Mouse (Mus musculus) E14TG2a.4 (cell line): ENCODE measurements around the gene Cbl.

Experiments used
- CTCF ChIP-seq: conservative IDR thresholded peaks from 2 replicates; pipeline ENCODE4 v1.5.1; 2014; ENCODE audit warnings: low read length
- NANOG ChIP-seq: IDR thresholded peaks from 2 replicates; pipeline ENCODE4 v1.6.1; 2014; ENCODE audit warnings: borderline replicate concordance, low read length, mixed read lengths
- POU5F1 ChIP-seq: IDR thresholded peaks from 2 replicates; pipeline ENCODE4 v1.6.1; 2014; ENCODE audit warnings: low read length, borderline replicate concordance

- TF ChIP-seq CTCF = no peak
- no peak for TF ChIP-seq NANOG
- no peak for TF ChIP-seq POU5F1
These were observed 39.8 kb downstream of the Cbl start for GRCm38 (mm10) chr9:44194000-44194399.
